Mouse (Mus musculus) MEL (cell line): ENCODE measurements around the gene Tcf25. TPM values are rescaled to one million over a fixed set of nuclear protein-coding genes. Genes with fewer than 3 reads are reported as not detected.
"Not testable (repeated sequence)": the region's sequence is repeated elsewhere in the genome, so short reads cannot be mapped to it uniquely, and the experiment has no call there.

Experiments used
- DNase-seq: peaks from one replicate; pipeline ENCODE4 v3.0.0; 2011; ENCODE audit warnings: low read depth, low spot score
- H3K27ac ChIP-seq: 2 replicates; pipeline ENCODE4 v1.5.1; 2012; ENCODE audit warnings: low read depth, mild to moderate bottlenecking, control low read depth, low read length, moderate library complexity; ENCODE audit not compliant: control insufficient read depth
- H3K27me3 ChIP-seq, 2 experiments: fragments of 150-350 bp in 1 of 2; sonication (generic) in 1 of 2; 2 replicates each; pipeline ENCODE4 v1.6.1; 2012; ENCODE audit warnings: low read length in 2 of 2, mild to moderate bottlenecking in 2 of 2, improper control_type of control experiment in 1 of 2, moderate library complexity in 1 of 2; ENCODE audit not compliant: insufficient read depth in 2 of 2, control insufficient read depth in 1 of 2
- H3K36me3 ChIP-seq, 2 experiments: 2 replicates each; pipeline ENCODE4 v1.6.1; 2012 to 2014; ENCODE audit warnings: low read length in 2 of 2, improper control_type of control experiment in 1 of 2, inconsistent platforms in 1 of 2, mild to moderate bottlenecking in 1 of 2; ENCODE audit not compliant: insufficient read depth in 2 of 2, control insufficient read depth in 1 of 2
- H3K4me1 ChIP-seq, 2 experiments: fragments of 150-350 bp in 1 of 2; sonication (generic) in 1 of 2; 2 replicates each; pipeline ENCODE4 v1.6.1; 2012; ENCODE audit warnings: low read length in 2 of 2, improper control_type of control experiment in 1 of 2, mild to moderate bottlenecking in 1 of 2; ENCODE audit not compliant: insufficient read depth in 2 of 2, control insufficient read depth in 1 of 2
- H3K4me3 ChIP-seq, 2 experiments: fragments of 150-350 bp in 1 of 2; sonication (generic) in 1 of 2; 2 replicates each; pipeline ENCODE4 v1.5.1; 2012; ENCODE audit warnings: low read depth in 2 of 2, low read length in 2 of 2, mild to moderate bottlenecking in 2 of 2, moderate library complexity in 2 of 2, control low read depth in 1 of 2, improper control_type of control experiment in 1 of 2; ENCODE audit not compliant: control insufficient read depth in 1 of 2, insufficient read depth in 1 of 2
- H3K79me2 ChIP-seq: 2 replicates; pipeline ENCODE4 v1.6.1; 2012; ENCODE audit warnings: mild to moderate bottlenecking, low read length, moderate library complexity; ENCODE audit not compliant: control insufficient read depth, poor library complexity, insufficient read depth
- H3K9ac ChIP-seq: 2 replicates; pipeline ENCODE4 v1.6.1; 2012; ENCODE audit warnings: low read depth, mild to moderate bottlenecking, control low read depth, low read length, moderate library complexity; ENCODE audit not compliant: control insufficient read depth, poor library complexity, severe bottlenecking
- H3K9me3 ChIP-seq: fragments of 150-350 bp; sonication (generic); replicated peaks from 2 replicates; pipeline ENCODE4 v1.6.1; 2012; ENCODE audit warnings: mild to moderate bottlenecking, low read length, improper control_type of control experiment, moderate library complexity; ENCODE audit not compliant: insufficient read depth
- BHLHE40 ChIP-seq: IDR thresholded peaks from 2 replicates; pipeline ENCODE4 v1.6.1; 2012; ENCODE audit warnings: low read depth, mild to moderate bottlenecking, inconsistent platforms, low read length, improper control_type of control experiment, borderline replicate concordance
- CHD1 ChIP-seq: IDR thresholded peaks from 2 replicates; pipeline ENCODE4 v1.6.1; 2012; ENCODE audit warnings: low read depth, mild to moderate bottlenecking, inconsistent platforms, low read length, improper control_type of control experiment
- CTCF ChIP-seq, 3 experiments: IDR thresholded peaks in 2 of 3; conservative IDR thresholded peaks in 1 of 3; 2 replicates each; pipeline ENCODE4 v1.5.1; 2011 to 2012; ENCODE audit warnings: low read length in 3 of 3, low read depth in 2 of 3, mild to moderate bottlenecking in 2 of 3, improper control_type of control experiment in 1 of 3, inconsistent platforms in 1 of 3, mixed read lengths in 1 of 3, moderate library complexity in 1 of 3; ENCODE audit not compliant: control insufficient read depth in 1 of 3, insufficient read depth in 1 of 3, poor library complexity in 1 of 3, severe bottlenecking in 1 of 3
- EP300 ChIP-seq, 2 experiments: IDR thresholded peaks; 2 replicates each; pipeline ENCODE4 v1.6.1; 2011; ENCODE audit warnings: improper control_type of control experiment in 2 of 2, low read length in 2 of 2, low read depth in 1 of 2, mild to moderate bottlenecking in 1 of 2
- ETS1 ChIP-seq: IDR thresholded peaks from 2 replicates; pipeline ENCODE4 v1.6.1; 2012; ENCODE audit warnings: low read depth, mild to moderate bottlenecking, inconsistent platforms, low read length, improper control_type of control experiment, moderate library complexity
- GATA1 ChIP-seq: IDR thresholded peaks from 2 replicates; pipeline ENCODE4 v1.6.1; 2011; ENCODE audit warnings: low read depth, low read length, improper control_type of control experiment
- JUND ChIP-seq: IDR thresholded peaks from 2 replicates; pipeline ENCODE4 v1.6.1; 2011; ENCODE audit warnings: low read depth, mild to moderate bottlenecking, improper control_type of control experiment, low read length
- MAFK ChIP-seq: IDR thresholded peaks from 2 replicates; pipeline ENCODE4 v1.6.1; 2011; ENCODE audit warnings: low read depth, mild to moderate bottlenecking, low read length, improper control_type of control experiment, borderline replicate concordance
- MXI1 ChIP-seq: IDR thresholded peaks from 2 replicates; pipeline ENCODE4 v1.6.1; 2011; ENCODE audit warnings: mild to moderate bottlenecking, low read depth, low read length, improper control_type of control experiment
- MYB ChIP-seq: IDR thresholded peaks from 2 replicates; pipeline ENCODE4 v1.6.1; 2011; ENCODE audit warnings: mild to moderate bottlenecking, low read depth, low read length, improper control_type of control experiment
- MYC ChIP-seq: IDR thresholded peaks from 2 replicates; pipeline ENCODE4 v1.6.1; 2011; ENCODE audit warnings: low read depth, mild to moderate bottlenecking, low read length, improper control_type of control experiment, moderate library complexity
- NELFE ChIP-seq: IDR thresholded peaks from 2 replicates; pipeline ENCODE4 v1.6.1; 2011; ENCODE audit warnings: low read depth, low read length, improper control_type of control experiment
- NRF1 ChIP-seq: IDR thresholded peaks from 2 replicates; pipeline ENCODE4 v1.6.1; 2014; ENCODE audit warnings: low read depth, mild to moderate bottlenecking, inconsistent platforms, low read length, improper control_type of control experiment, moderate library complexity; ENCODE audit not compliant: poor library complexity, insufficient read depth, severe bottlenecking
- POLR2A ChIP-seq, 2 experiments: IDR thresholded peaks; 2 replicates each; pipeline ENCODE4 v1.6.1; 2011 to 2012; ENCODE audit warnings: low read length in 2 of 2, mild to moderate bottlenecking in 2 of 2, control low read depth in 1 of 2, improper control_type of control experiment in 1 of 2, low read depth in 1 of 2, moderate library complexity in 1 of 2; ENCODE audit not compliant: control insufficient read depth in 1 of 2, insufficient read depth in 1 of 2, poor library complexity in 1 of 2
- RCOR1 ChIP-seq: IDR thresholded peaks from 2 replicates; pipeline ENCODE4 v1.6.1; 2012; ENCODE audit warnings: low read depth, mild to moderate bottlenecking, inconsistent platforms, low read length, improper control_type of control experiment
- SMC3 ChIP-seq: IDR thresholded peaks from 2 replicates; pipeline ENCODE4 v1.6.1; 2011; ENCODE audit warnings: low read depth, low read length, improper control_type of control experiment
- TBP ChIP-seq: IDR thresholded peaks from 2 replicates; pipeline ENCODE4 v1.8.0; 2011; ENCODE audit warnings: low read depth, low read length, improper control_type of control experiment
- TCF12 ChIP-seq: IDR thresholded peaks from 2 replicates; pipeline ENCODE4 v1.6.1; 2014; ENCODE audit warnings: low read depth, mild to moderate bottlenecking, inconsistent platforms, low read length, improper control_type of control experiment, moderate library complexity
- USF2 ChIP-seq, 2 experiments: IDR thresholded peaks; 2 replicates each; pipeline ENCODE4 v1.6.1; 2011 to 2012; ENCODE audit warnings: improper control_type of control experiment in 2 of 2, low read length in 2 of 2, borderline replicate concordance in 1 of 2, inconsistent platforms in 1 of 2, low read depth in 1 of 2, mild to moderate bottlenecking in 1 of 2; ENCODE audit not compliant: insufficient read depth in 1 of 2
- ZC3H11A ChIP-seq: IDR thresholded peaks from 2 replicates; pipeline ENCODE4 v1.6.1; 2012; ENCODE audit warnings: low read depth, mild to moderate bottlenecking, inconsistent platforms, low read length, improper control_type of control experiment
- ZMIZ1 ChIP-seq: IDR thresholded peaks from 2 replicates; pipeline ENCODE4 v1.6.1; 2012; ENCODE audit warnings: low read depth, mild to moderate bottlenecking, inconsistent platforms, low read length, improper control_type of control experiment, moderate library complexity
- ZNF384 ChIP-seq: IDR thresholded peaks from 2 replicates; pipeline ENCODE4 v1.6.1; 2012; ENCODE audit warnings: low read depth, mild to moderate bottlenecking, inconsistent platforms, low read length, improper control_type of control experiment
- polyA plus RNA-seq, 2 experiments: library from polyadenylated mRNA; stranded (reverse) in 1 of 2; unstranded in 1 of 2; fragments of >175 nt in 1 of 2; fragments of >200 nt in 1 of 2; gene quantifications; 2 replicates each; pipeline versions ENCODE4 v1.2.1 to v1.2.4; 2012; ENCODE audit warnings: low replicate concordance in 2 of 2, low read depth in 1 of 2; ENCODE audit not compliant: insufficient read length in 2 of 2, insufficient read depth in 1 of 2, missing spikeins in 1 of 2
- total RNA-seq: library from RNA; depleted of rRNA; stranded (reverse); fragments of 300-350 nt; gene quantifications from 2 replicates; pipeline ENCODE4 v1.2.3, GENCODE M21; 2012

The Tcf25 gene
- total and polyA plus RNA-seq, 3 experiments: 107 to 327 TPM; not detected in 1

DNA sequence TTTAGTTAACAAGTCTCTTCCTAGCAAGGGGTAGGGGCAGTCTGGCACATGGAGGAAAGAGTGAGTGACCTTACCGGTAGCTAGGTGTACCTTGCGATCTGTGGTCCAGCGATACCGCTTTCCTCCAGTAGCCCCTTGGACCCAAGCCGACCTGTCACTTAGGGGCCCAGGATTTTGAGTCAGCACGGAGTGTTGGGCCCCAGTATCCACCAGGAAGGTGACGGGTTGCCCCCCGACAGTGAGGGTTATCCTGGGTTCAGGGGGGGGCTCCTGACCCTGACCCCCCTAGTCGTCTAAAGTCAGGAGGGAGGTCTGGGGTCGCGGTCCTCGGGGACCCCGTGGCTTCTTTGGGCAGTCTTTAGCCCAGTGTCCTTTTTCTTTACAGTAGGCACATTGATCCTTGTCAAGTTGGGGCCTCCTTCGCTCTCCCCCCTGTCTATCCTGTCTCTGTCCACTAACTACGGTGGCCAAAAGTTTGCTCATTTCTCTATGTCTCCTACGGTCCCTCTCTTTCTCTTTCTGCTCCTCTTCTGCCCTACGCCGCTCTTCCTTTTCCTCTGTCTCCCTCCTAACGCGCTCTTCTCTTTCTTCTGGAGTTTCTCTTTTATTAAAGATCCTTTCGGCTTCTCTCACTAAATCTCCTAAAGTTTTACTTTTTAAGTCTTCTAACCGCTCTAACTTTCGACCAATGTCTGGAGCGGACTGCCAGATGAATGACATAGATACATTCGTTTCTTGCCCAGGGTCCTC, 58.2 kb downstream of the Tcf25 start:
- no peaks in the 10 kb centered on the region for H3K79me2 ChIP-seq
- no peaks in the 10 kb centered on the region for H3K4me1 ChIP-seq
- H3K9ac ChIP-seq: no peak overlapping the region
- no peak for DNase-seq
- no peaks in the 10 kb centered on the region; a peak in 1 of 4 replicates for H3K27me3 ChIP-seq
- TF ChIP-seq MAFK: no peak
- TF ChIP-seq CTCF (IDR thresholded peaks at IDR 0.05 in 2 of 3, conservative IDR thresholded peaks at IDR 0.05 in 1 of 3; ENCODE audit: control insufficient read depth in 1 of 3, insufficient read depth in 1 of 3, low read depth in 2 of 3, low read length in 3 of 3, poor library complexity in 1 of 3, severe bottlenecking in 1 of 3): no peak
- TF ChIP-seq EP300 (IDR thresholded peaks at IDR 0.05; ENCODE audit: low read depth in 1 of 2, low read length in 2 of 2): no peak
- TF ChIP-seq BHLHE40: no peak
- no peak for TF ChIP-seq TBP
- TF ChIP-seq MXI1: no peak
- TF ChIP-seq SMC3: no peak
- no peak for TF ChIP-seq NELFE
- TF ChIP-seq POLR2A (IDR thresholded peaks at IDR 0.05; ENCODE audit: control insufficient read depth in 1 of 2, insufficient read depth in 1 of 2, low read depth in 1 of 2, low read length in 2 of 2, poor library complexity in 1 of 2): no peak
- no peak for TF ChIP-seq MYB
- no peak for TF ChIP-seq CHD1
- TF ChIP-seq, all 39 proteins: peak for 0
- Histone ChIP-seq H3K36me3 (no peaks in the 10 kb centered on the region; a peak in 1 of 4 replicates), H3K4me3 (no peak overlapping the region), H3K9me3 (no peaks in the 10 kb centered on the region), H3K27ac (no peak overlapping the region)

DNA sequence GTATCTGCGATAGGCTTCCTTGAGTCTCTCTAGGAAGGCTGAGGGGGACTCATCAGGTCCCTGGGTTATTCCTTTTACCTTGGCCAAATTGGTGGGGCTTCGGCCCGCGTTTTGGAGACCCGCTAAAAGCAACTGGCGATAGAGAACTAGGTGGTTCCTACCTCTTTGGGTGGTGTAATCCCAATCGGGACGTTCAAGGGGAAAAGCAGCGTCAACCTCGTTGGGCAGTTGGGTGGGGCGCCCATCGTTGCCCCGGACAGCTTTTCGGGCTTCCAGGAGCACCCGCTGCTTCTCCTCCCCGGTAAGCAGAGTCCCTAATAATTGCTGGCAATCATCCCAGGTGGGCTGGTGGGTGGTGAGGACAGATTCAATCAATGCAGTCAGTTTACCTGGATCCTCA, 58.8 kb downstream of the Tcf25 start:
- no peak overlapping the region for H3K4me3 ChIP-seq
- H3K4me1 ChIP-seq: no peaks in the 10 kb centered on the region
- no peaks in the 10 kb centered on the region for H3K9me3 ChIP-seq
- TF ChIP-seq GATA1 (no peak), TCF12 (no peak), ZC3H11A (no peak), USF2 (IDR thresholded peaks at IDR 0.05; ENCODE audit: borderline replicate concordance in 1 of 2, insufficient read depth in 1 of 2, low read depth in 1 of 2, low read length in 2 of 2) (no peak), NELFE (no peak), CHD1 (no peak), ZMIZ1 (no peak), MXI1 (no peak), RCOR1 (no peak), NRF1 (no peak), ZNF384 (no peak), JUND (no peak), ETS1 (no peak), MAFK (no peak), MYC (no peak)
- TF ChIP-seq, all 39 proteins: peak for 0
- DNase-seq: no peak
- H3K79me2 ChIP-seq: no peaks in the 10 kb centered on the region
- H3K27me3 ChIP-seq: no peaks in the 10 kb centered on the region; a peak in 1 of 4 replicates
- H3K9ac ChIP-seq: no peak overlapping the region
- H3K36me3 ChIP-seq: no peaks in the 10 kb centered on the region; a peak in 1 of 4 replicates
- H3K27ac ChIP-seq: no peak overlapping the region

DNA sequence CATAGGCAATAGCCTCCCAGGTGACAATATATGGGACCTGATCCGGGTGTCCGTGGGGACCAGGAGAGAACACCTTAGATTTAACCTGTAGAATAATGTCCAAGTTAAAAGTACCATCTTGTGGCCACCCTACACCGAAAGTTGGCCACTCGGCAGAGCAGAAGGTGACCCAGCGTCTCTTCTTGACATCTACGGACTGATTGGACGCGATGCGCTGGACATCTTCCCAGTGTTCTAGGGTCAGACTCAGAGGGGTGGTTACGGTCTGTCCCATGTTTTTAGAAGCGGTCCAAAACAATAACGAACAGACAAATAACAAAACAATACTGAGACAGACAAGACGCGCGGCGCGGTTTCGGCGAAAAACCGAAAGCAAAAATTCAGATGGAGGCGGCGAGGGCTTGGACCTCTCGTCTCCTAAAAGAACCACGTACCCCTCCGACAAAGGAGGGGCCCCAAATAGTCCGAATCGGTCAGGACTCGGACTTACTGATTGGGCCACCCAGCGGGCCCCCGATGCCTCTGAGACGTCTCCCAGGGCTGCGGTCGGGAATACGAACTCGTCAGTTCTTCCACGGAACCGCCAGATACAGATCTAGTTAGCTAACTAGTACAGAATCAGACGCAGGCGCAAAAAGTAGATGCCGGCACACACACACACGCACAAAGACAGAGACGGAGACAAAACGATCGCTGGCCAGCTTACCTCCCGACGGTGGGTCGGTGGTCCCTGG, 59.9 kb downstream of the Tcf25 start:
- not testable (repeated sequence) for DNase-seq, H3K4me1 ChIP-seq, H3K9me3 ChIP-seq, H3K79me2 ChIP-seq, H3K9ac ChIP-seq, H3K36me3 ChIP-seq, H3K27ac ChIP-seq, H3K27me3 ChIP-seq, H3K4me3 ChIP-seq
